In genomic region chr11:100769980-100770379, GRCm38 (mm10) we compare ENCODE assay signal across 8 mouse cellular contexts. TPM values are rescaled to one million over a fixed set of nuclear protein-coding genes. Genes with fewer than 3 reads are reported as not detected.
DNase-seq lines count a peak whose midpoint lies in the region; ATAC-seq and TF ChIP-seq lines count a peak whose summit lies in the region.

No protein-coding gene starts in this region.

- TF ChIP-seq POLR2A in embryonic fibroblast, embryonic 13.5 days (IDR thresholded peaks at IDR 0.05; ENCODE audit: low read depth, low read length): no peak

- no peak overlapping the region for H3K27ac ChIP-seq in lung, embryonic 14.5 days (ENCODE audit: low read depth)
- H3K27ac ChIP-seq in embryonic fibroblast, embryonic 13.5 days (ENCODE audit: insufficient read depth, low read length): no peak overlapping the region
- 0 out of 2 replicates have a peak overlapping the region, but pooled peaks have one; percentile 61 for H3K27ac ChIP-seq in limb, embryonic 10.5 days
- no peak overlapping the region for H3K27ac ChIP-seq in neural tube, embryonic 15.5 days (replicated peaks)

- TF ChIP-seq CTCF in lung, embryonic 14.5 days (IDR thresholded peaks at IDR 0.05; ENCODE audit: low read depth): 0 out of 2 replicates have a peak, but pooled peaks have one; percentile 6
- TF ChIP-seq CTCF in embryonic fibroblast, embryonic 13.5 days (IDR thresholded peaks at IDR 0.05; ENCODE audit: borderline replicate concordance, insufficient read depth, low read length): no peak

- H3K4me1 ChIP-seq in lung, embryonic 14.5 days (ENCODE audit: insufficient read depth): no peaks in the 10 kb centered on the region
- H3K4me1 ChIP-seq in embryonic fibroblast, embryonic 13.5 days (ENCODE audit: control insufficient read depth, insufficient read depth, low read length): no peaks in the 10 kb centered on the region
- peaks cover 14% of the 10 kb centered on the region for H3K4me1 ChIP-seq in limb, embryonic 10.5 days
- peaks cover 9% of the 10 kb centered on the region for H3K4me1 ChIP-seq in neural tube, embryonic 15.5 days

- H3K36me3 ChIP-seq in lung, embryonic 14.5 days (ENCODE audit: insufficient read depth): no peaks in the 10 kb centered on the region
- H3K36me3 ChIP-seq in limb, embryonic 10.5 days: no peaks in the 10 kb centered on the region
- no peaks in the 10 kb centered on the region for H3K36me3 ChIP-seq in neural tube, embryonic 15.5 days

- no peak for DNase-seq in lung, embryonic 14.5 days
- DNase-seq in lung, postnatal 10 days: no peak
- DNase-seq in limb, embryonic 10.5 days (ENCODE audit: low spot score): no peak
- no peak for DNase-seq in urinary bladder, postnatal 14 days (ENCODE audit: low spot score)
- DNase-seq in lung, postnatal 14 days: no peak
- DNase-seq in ovary, postnatal 10 days (ENCODE audit: low spot score): no peak

- H3K27me3 ChIP-seq in lung, embryonic 14.5 days (ENCODE audit: insufficient read depth, low read length): no peaks in the 10 kb centered on the region
- H3K27me3 ChIP-seq in limb, embryonic 10.5 days (ENCODE audit: low read depth, poor library complexity, severe bottlenecking): 0 out of 2 replicates have a peak, but pooled peaks cover 3% of the 10 kb centered on the region
- no peaks in the 10 kb centered on the region for H3K27me3 ChIP-seq in neural tube, embryonic 15.5 days (replicated peaks)

- H3K4me2 ChIP-seq in lung, embryonic 14.5 days: peak overlapping the region; percentile 64
- H3K4me2 ChIP-seq in neural tube, embryonic 15.5 days: peak overlapping the region; percentile 56

- no peak for ATAC-seq in lung, embryonic 14.5 days (ENCODE audit: insufficient read depth)
- ATAC-seq in neural tube, embryonic 15.5 days (ENCODE audit: low FRiP score): no peak

- peak overlapping the region; percentile 57 for H3K4me3 ChIP-seq in lung, embryonic 14.5 days (ENCODE audit: low read depth, low read length)
- peak overlapping the region; percentile 78 for H3K4me3 ChIP-seq in embryonic fibroblast, embryonic 13.5 days (ENCODE audit: insufficient read depth, low read length)
- peak overlapping the region; percentile 62 for H3K4me3 ChIP-seq in limb, embryonic 10.5 days
- peak overlapping the region; percentile 58 for H3K4me3 ChIP-seq in neural tube, embryonic 15.5 days (replicated peaks)

- no peaks in the 10 kb centered on the region for H3K9me3 ChIP-seq in lung, embryonic 14.5 days (ENCODE audit: low read depth, low read length)
- H3K9me3 ChIP-seq in limb, embryonic 10.5 days (replicated peaks): no peaks in the 10 kb centered on the region
- H3K9me3 ChIP-seq in neural tube, embryonic 15.5 days (replicated peaks): no peaks in the 10 kb centered on the region

- 49% methylated on average over 6 of the region's 6 CpGs for WGBS in lung, embryonic 14.5 days
- WGBS in limb, embryonic 10.5 days: 55% methylated on average over 6 of the region's 6 CpGs
- 47% methylated on average over 6 of the region's 6 CpGs for WGBS in neural tube, embryonic 15.5 days

- H3K9ac ChIP-seq in lung, embryonic 14.5 days: peak overlapping the region; percentile 64
- H3K9ac ChIP-seq in neural tube, embryonic 15.5 days (replicated peaks): peak overlapping the region; percentile 57; the same call in 1 of the 2 replicates

RNA-seq across cellular contexts. Expression of gene Ghdc, which starts 0.8 kb away (rescaled TPM):
- 2.3 and 2.9 TPM in 2 replicates for polyA plus RNA-seq in lung, embryonic 14.5 days (2014; fragmentation: Nextera tagmentation; extraction: Ambion mirVana)
- 8.6 and 12.8 TPM in 2 replicates for polyA plus RNA-seq in embryonic fibroblast, embryonic 13.5 days (2011; ENCODE audit: insufficient read length, low read depth, missing spikeins)
- 3.5 and 4.3 TPM in 2 replicates for polyA plus RNA-seq in limb, embryonic 10.5 days (2016; fragmentation: Nextera tagmentation; extraction: Ambion mirVana)
- polyA plus RNA-seq in neural tube, embryonic 15.5 days (2015; fragmentation: Nextera tagmentation; extraction: Ambion mirVana): 8.5 and 9.9 TPM in 2 replicates

RNA-seq across cellular contexts. Expression of gene Hcrt, which starts 7.2 kb away (rescaled TPM):
- polyA plus RNA-seq in lung, embryonic 14.5 days (2014; fragmentation: Nextera tagmentation; extraction: Ambion mirVana): not detected in 2 replicates
- not detected in 2 replicates for polyA plus RNA-seq in embryonic fibroblast, embryonic 13.5 days (2011; ENCODE audit: insufficient read length, low read depth, missing spikeins)
- polyA plus RNA-seq in limb, embryonic 10.5 days (2016; fragmentation: Nextera tagmentation; extraction: Ambion mirVana): not detected in 2 replicates
- polyA plus RNA-seq in neural tube, embryonic 15.5 days (2015; fragmentation: Nextera tagmentation; extraction: Ambion mirVana): 0.33 and 0.75 TPM in 2 replicates

RNA-seq across cellular contexts. Expression of gene Kcnh4, which starts 10.2 kb away (rescaled TPM):
- not detected in 2 replicates for polyA plus RNA-seq in lung, embryonic 14.5 days (2014; fragmentation: Nextera tagmentation; extraction: Ambion mirVana)
- polyA plus RNA-seq in embryonic fibroblast, embryonic 13.5 days (2011; ENCODE audit: insufficient read length, low read depth, missing spikeins): not detected in 2 replicates
- not detected in 2 replicates for polyA plus RNA-seq in limb, embryonic 10.5 days (2016; fragmentation: Nextera tagmentation; extraction: Ambion mirVana)
- polyA plus RNA-seq in neural tube, embryonic 15.5 days (2015; fragmentation: Nextera tagmentation; extraction: Ambion mirVana): 6.0 and 9.0 TPM in 2 replicates

RNA-seq across cellular contexts. Expression of gene Rab5c, which starts 32.0 kb away (rescaled TPM):
- polyA plus RNA-seq in lung, embryonic 14.5 days (2014; fragmentation: Nextera tagmentation; extraction: Ambion mirVana): 49.9 and 51.3 TPM in 2 replicates
- 163 and 168 TPM in 2 replicates for polyA plus RNA-seq in embryonic fibroblast, embryonic 13.5 days (2011; ENCODE audit: insufficient read length, low read depth, missing spikeins)
- polyA plus RNA-seq in limb, embryonic 10.5 days (2016; fragmentation: Nextera tagmentation; extraction: Ambion mirVana): 13.1 and 16.8 TPM in 2 replicates
- polyA plus RNA-seq in neural tube, embryonic 15.5 days (2015; fragmentation: Nextera tagmentation; extraction: Ambion mirVana): 41.8 and 49.8 TPM in 2 replicates

RNA-seq across cellular contexts. Expression of gene Hspb9, which starts 56.3 kb away (rescaled TPM):
- polyA plus RNA-seq in lung, embryonic 14.5 days (2014; fragmentation: Nextera tagmentation; extraction: Ambion mirVana): 0.46 and 0.97 TPM in 2 replicates
- not detected in 2 replicates for polyA plus RNA-seq in embryonic fibroblast, embryonic 13.5 days (2011; ENCODE audit: insufficient read length, low read depth, missing spikeins)
- polyA plus RNA-seq in limb, embryonic 10.5 days (2016; fragmentation: Nextera tagmentation; extraction: Ambion mirVana): 0.31 and 0.56 TPM in 2 replicates
- polyA plus RNA-seq in neural tube, embryonic 15.5 days (2015; fragmentation: Nextera tagmentation; extraction: Ambion mirVana): 0.43 TPM in 1 of 2 replicates, not detected in the other
